Mouse (Mus musculus) bone marrow, adult 2 months (tissue): ENCODE results near the gene Gtpbp1.

Experiments used
- CTCF ChIP-seq: fragments of 200-500 bp; IDR thresholded peaks from 2 replicates; pipeline ENCODE4 v1.5.1; 2011; ENCODE audit warnings: low read length, control low read depth; ENCODE audit not compliant: control insufficient read depth, insufficient read depth
- POLR2A ChIP-seq: fragments of 200-500 bp; IDR thresholded peaks from 2 replicates; pipeline ENCODE4 v1.6.1; 2011; ENCODE audit warnings: low read depth, mild to moderate bottlenecking, control low read depth, low read length, borderline replicate concordance; ENCODE audit not compliant: control insufficient read depth

DNA sequence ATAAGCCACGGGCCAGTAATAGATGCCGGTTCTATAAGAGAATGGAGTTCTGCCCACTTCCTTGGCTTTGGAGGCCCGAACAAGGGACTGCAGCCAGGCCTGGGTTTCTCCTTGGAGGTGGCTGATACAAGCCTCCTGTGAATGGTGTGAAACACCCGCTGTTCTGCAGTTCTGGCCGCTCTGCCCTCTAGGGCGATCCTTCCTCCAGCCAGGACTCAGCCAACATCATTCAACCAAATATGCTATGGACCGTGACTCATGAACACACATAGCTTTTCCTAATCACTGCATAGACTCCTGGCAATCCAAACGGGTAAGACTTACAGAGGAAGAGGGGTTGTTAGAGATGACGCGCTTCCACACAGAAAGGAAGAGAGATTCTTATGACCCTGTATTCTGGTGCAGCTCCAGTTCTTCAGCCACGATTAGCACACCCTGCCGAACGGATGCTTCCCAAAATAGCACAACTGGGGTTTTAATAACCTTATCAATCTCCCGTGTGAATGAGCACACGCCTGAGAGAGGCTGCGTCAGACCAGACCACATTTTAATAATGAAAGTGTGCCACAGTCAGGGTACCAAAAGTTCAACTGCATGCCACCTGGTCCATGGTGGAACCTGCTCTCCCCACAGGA lies 76.8 kb downstream of the Gtpbp1 start:
- TF ChIP-seq CTCF (no peak), POLR2A (no peak)
